Mouse (Mus musculus) B cell, adult (primary cell): ENCODE data around the gene Mettl14. TPM values are rescaled to one million over a fixed set of nuclear protein-coding genes. Genes with fewer than 3 reads are reported as not detected.

Experiments used
- total RNA-seq: library from RNA; stranded (reverse); gene quantifications from 4 replicates; pipeline ENCODE4 v1.2.4, GENCODE M21; 2023; ENCODE audit not compliant: inconsistent age

The Mettl14 gene
- 14.0 to 16.9 TPM (median 15.8 TPM) in 4 replicates for total RNA-seq

GRCm38 (mm10) chr3:123385486-123386156 is at the start of gene Mettl14:
Gene Mettl14, minus strand, starts transcription at chr3:123386108.

Other genes starting within 250 kb of the Mettl14 start
- 9.2 to 12.3 TPM (median 10.3 TPM) in 4 replicates for gene Synpo2, start 150.0 kb downstream of the Mettl14 start, total RNA-seq
- gene Sec24d, start 118.7 kb downstream of the Mettl14 start, total RNA-seq = 11.5 to 21.0 TPM (median 18.1 TPM) in 4 replicates
- gene Prss12, start 60.8 kb upstream of the Mettl14 start, total RNA-seq = 0.87 to 2.4 TPM (median 2.0 TPM) in 4 replicates